ENCODE assay signal across 8 mouse cellular contexts in genomic region chr8:47288866-47289541, GRCm38 (mm10).
DNase-seq lines count a peak whose midpoint lies in the region; ATAC-seq and TF ChIP-seq lines count a peak whose summit lies in the region.

No protein-coding gene starts in this region.

- H3K27me3 ChIP-seq in Patski = no peaks in the 10 kb centered on the region

- no peak for TF ChIP-seq CTCF in Patski (IDR thresholded peaks at IDR 0.05)
- TF ChIP-seq CTCF in layer of hippocampus, adult 2 months (conservative IDR thresholded peaks at IDR 0.05) = no peak
- TF ChIP-seq CTCF in lung, adult 2 months (IDR thresholded peaks at IDR 0.05; ENCODE audit: insufficient read depth, low read length) = no peak

- peak; percentile 63 for ATAC-seq in Patski
- peak; percentile 47 for ATAC-seq in frontal cortex, adult (ENCODE audit: low TSS enrichment)

- peaks cover 8% of the 10 kb centered on the region for H3K4me1 ChIP-seq in lung, adult 2 months (ENCODE audit: control insufficient read depth, insufficient read depth, low read length)

- H3K4me3 ChIP-seq in layer of hippocampus, adult 2 months = peak overlapping the region; percentile 81
- peak overlapping the region; percentile 82 for H3K4me3 ChIP-seq in lung, adult 2 months (replicated peaks; ENCODE audit: extremely low read depth, low read depth, low read length)

- intact Hi-C loops in heart, postnatal 25 days (cut with DNase I) = loop anchor here (5.0 kb wide), 1 partner anchor 78 kb away; no protein-coding TSS in a partner anchor

- 0 out of 2 replicates have a peak, but pooled peaks have one; percentile 27 for TF ChIP-seq POLR2A in lung, adult 2 months (IDR thresholded peaks at IDR 0.05; ENCODE audit: borderline replicate concordance, extremely low read depth, low read depth, low read length)

- DNase-seq in Patski (ENCODE audit: low read depth, low spot score) = no peak
- DNase-seq in cerebellum, adult 9-10 months = peak; percentile 69
- DNase-seq in heart, postnatal 25 days (ENCODE audit: low spot score) = peak; percentile 54
- DNase-seq in layer of hippocampus, adult 2 months (ENCODE audit: low spot score in 2 of 2) = peak; percentile 54 to 60
- DNase-seq in lung, adult 2 months = peak; percentile 49
- DNase-seq in retina, adult 2 months (ENCODE audit: low read depth, low spot score) = peak; percentile 54
- DNase-seq in spleen, postnatal 10 days (ENCODE audit: low spot score in 2 of 2) = no peak

- WGBS in lung, adult 2 months = under 1% methylated on average over 93 of the region's 97 CpGs

- peak overlapping the region; percentile 99 for H3K27ac ChIP-seq in layer of hippocampus, adult 2 months

- CTCF ChIA-PET in Patski (lab: Charles Lee) = interaction anchor here (0.6 to 1.7 kb wide), 3 partner anchors 31 to 281 kb away, joined by 3 to 4 read pairs (median 3); no protein-coding TSS in a partner anchor

- POLR2A ChIA-PET in Patski (lab: Charles Lee) = interaction anchor here (0.7 kb wide), 2 partner anchors 43 to 320 kb away, joined by 5 to 6 read pairs; no protein-coding TSS in a partner anchor

- in situ Hi-C loops in Patski (cut with MboI; ENCODE audit: low pct_unique_long_range_greater_than_20kb) = no loop called here

Comparison
In these comparisons a context has a peak if more than half of its experiments do, and no peak if none do; other contexts are left out.
1. DNase-seq: peak in cerebellum, adult 9-10 months (single experiment), heart, postnatal 25 days (single experiment), layer of hippocampus, adult 2 months (2 of 2), lung, adult 2 months (single experiment) and retina, adult 2 months (single experiment); none in Patski (single experiment) and spleen, postnatal 10 days (0 of 2).